Mouse (Mus musculus) heart, adult 18-20 months (tissue): Measurements from ENCODE around the gene Tapbpl. TPM values are rescaled to one million over a fixed set of nuclear protein-coding genes. Genes with fewer than 3 reads are reported as not detected.
"Not testable (repeated sequence)": the region's sequence is repeated elsewhere in the genome, so short reads cannot be mapped to it uniquely, and the experiment has no call there.

Source experiments
- DNase-seq, 2 experiments: peaks; one replicate each; pipeline ENCODE4 v3.0.0; 2021 to 2022; ENCODE audit warnings: mixed read lengths in 1 of 2
- long read RNA-seq, 2 experiments: library from polyadenylated mRNA; stranded (forward); transcript quantifications; one replicate each; pipeline ENCODE4 v2.0.0; 2021
- total RNA-seq, 2 experiments: library from RNA; stranded (reverse); gene quantifications; 2 replicates each; pipeline ENCODE4 v1.2.3; 2021

The Tapbpl gene
- 1 to 10 TPM; 5.7 to 6.1 TPM for total RNA-seq
- long read RNA-seq, experiment 1, transcript Tapbpl-201 (7 exons, 2,352 nt): major isoform, 9 of 15 reads
- long read RNA-seq, experiment 1, partial matches to known transcripts: 1 of 15 reads
- long read RNA-seq, experiment 1, other reads (novel, unspliced or antisense): 5 of 15 reads
- long read RNA-seq, experiment 2, partial matches to known transcripts: 0 of 5 reads
- long read RNA-seq, experiment 2, other reads (novel, unspliced or antisense): 3 of 5 reads

DNA sequence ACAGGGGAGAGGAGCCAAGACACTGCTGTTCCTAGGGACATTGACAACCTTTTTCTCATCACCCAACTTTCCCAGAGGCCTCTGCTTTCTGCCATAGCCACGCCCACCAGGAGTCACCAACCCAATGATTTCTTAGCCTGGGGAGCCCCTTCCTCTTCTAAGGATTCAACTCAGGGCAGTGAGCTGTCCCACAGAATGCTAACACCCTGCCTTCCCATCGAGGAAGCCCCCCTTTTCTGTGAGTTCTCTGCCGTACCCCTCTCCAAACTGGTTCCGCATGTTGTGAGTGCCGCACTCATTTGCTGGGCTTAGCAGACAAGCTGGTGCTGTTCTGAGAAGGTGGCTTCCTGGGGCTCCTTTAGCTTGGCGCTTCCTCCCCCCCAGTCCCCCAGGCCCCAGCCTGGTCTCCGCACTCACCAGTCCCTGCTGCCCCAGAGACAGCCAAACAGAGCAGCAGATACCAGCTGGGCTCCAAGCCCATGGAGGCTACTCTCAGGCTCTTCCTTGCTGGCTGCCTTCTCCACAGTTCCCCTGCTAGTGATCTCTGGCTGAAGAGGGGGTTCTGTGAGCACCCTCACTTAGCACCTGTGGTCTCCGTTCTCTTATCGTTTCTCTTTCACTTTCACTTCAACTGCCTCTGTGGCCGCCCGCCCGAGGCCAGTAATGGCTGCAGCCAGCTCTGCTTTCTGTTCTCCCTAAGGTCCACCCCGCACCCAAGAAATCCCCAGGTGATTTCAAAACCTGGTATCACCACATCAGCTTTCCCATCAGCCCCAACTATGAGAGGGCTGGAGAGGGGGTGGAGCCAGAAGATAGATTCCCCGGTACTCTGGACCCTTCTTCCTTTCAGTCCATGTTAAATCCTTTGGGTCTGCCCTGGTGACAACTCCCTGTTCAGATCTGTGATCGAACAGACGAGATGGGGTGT is at the start of gene Tapbpl:
TSS of gene Tapbpl (minus strand) at position 744 of the 928 bp plus-strand sequence.
- DNase-seq: peak; percentile 76 to 80

GRCm38 (mm10) chr6:125279729-125280128 is 48.1 kb upstream of the Tapbpl start:
- no peak for DNase-seq

- peak; percentile 37 to 47 for DNase-seq
Observed at GRCm38 (mm10) chr6:125274841-125275563, 43.3 kb upstream of the Tapbpl start.

- no peak for DNase-seq
Observed at GRCm38 (mm10) chr6:125272228-125272785, 40.6 kb upstream of the Tapbpl start.

GRCm38 (mm10) chr6:125271455-125272227 is 40.0 kb upstream of the Tapbpl start:
- peak; percentile 96 to 97 for DNase-seq

DNA sequence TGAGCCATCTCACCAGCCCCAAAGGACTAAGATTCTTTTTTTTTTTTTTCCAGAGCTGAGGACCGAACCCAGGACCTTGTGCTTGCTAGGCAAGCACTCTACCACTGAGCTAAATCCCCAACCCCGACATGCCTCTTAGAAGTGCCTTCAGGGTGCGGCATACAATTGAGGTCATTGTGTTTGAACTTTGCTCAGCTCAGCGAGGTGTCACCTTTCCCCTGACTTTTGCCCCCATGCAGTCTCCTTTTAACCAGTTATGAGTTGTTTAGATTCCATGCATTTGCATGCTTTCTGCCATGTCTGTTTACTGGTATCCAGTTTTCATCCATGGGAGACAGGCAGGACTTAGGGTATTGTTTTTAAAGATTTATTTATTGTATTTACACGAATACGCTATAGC is 37.1 kb upstream of the Tapbpl start:
- no peak for DNase-seq

- DNase-seq: no peak
Observed at GRCm38 (mm10) chr6:125267469-125267868, 35.8 kb upstream of the Tapbpl start.

GRCm38 (mm10) chr6:125266600-125266999 is 34.9 kb upstream of the Tapbpl start:
- DNase-seq: not testable (repeated sequence)

- no peak for DNase-seq
Observed at GRCm38 (mm10) chr6:125266091-125266490, 34.4 kb upstream of the Tapbpl start.

DNA sequence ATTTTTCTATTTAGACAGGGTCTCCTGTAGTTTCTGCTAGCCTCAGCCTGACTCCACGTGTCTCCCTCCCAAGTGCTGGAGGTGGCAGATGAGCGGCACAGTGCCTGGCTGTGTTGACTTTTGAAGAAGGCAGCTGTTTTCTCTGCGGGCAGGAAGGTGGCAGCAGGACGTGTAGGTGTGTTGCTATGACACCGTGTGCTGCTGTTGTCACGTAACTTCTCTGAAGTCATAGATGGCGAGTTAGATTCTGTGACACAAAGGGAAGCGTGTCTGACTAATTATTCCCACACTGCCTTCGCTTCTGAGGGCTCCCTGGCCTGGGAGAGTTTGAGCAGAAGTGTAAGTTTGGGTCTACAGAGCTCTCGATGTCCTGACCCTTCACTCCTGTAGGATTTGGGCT is 33.6 kb upstream of the Tapbpl start:
- no peak for DNase-seq

DNA sequence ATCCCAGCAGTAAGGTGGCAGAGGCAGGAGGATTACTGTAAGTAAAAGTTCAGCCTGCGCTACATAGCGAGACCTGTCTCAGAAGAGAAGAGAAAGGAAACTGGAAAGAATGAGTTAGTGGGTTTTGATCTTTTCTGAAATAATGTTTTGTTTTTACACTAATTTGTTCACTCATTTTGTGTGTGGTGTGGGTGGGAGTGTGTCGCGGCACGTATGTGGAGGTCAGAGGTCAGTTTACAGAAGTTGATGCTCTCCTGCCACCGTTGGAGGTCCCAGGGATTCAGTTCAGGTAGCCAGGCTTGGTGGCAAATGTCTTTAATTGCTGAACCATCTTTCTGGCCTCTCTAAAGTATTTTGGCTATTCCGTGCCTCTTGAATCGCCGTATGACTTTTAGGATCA is 32.6 kb upstream of the Tapbpl start:
- DNase-seq: no peak

DNA sequence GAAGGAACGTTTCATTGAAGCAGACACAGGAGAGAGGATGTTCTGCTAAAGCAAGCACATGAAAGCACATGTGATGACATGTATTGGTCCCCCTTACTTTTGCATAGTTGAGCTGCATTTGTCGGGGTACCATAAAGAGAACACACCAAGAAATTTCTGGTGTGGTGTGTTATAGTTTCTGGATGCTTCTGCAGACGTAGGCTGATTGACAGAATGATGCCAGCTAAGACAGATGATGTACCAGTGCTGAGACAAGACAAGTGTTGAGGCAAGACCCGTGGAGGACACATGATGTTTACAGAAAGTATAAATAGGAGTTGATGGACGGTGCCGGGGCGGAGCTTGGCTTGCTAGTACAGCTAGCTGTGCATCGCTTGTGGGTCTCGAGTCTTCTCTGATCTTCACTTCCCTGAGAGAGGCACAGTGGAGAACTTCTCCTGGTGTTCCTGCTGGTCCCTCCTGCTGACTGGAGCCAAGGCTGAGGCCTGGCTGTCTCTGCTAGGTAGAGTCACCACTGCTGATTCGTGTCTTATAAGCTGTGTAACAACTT is 28.4 kb upstream of the Tapbpl start:
- DNase-seq: no peak

GRCm38 (mm10) chr6:125256222-125256966 is 24.7 kb upstream of the Tapbpl start:
- peak; percentile 57 to 73 for DNase-seq

DNA sequence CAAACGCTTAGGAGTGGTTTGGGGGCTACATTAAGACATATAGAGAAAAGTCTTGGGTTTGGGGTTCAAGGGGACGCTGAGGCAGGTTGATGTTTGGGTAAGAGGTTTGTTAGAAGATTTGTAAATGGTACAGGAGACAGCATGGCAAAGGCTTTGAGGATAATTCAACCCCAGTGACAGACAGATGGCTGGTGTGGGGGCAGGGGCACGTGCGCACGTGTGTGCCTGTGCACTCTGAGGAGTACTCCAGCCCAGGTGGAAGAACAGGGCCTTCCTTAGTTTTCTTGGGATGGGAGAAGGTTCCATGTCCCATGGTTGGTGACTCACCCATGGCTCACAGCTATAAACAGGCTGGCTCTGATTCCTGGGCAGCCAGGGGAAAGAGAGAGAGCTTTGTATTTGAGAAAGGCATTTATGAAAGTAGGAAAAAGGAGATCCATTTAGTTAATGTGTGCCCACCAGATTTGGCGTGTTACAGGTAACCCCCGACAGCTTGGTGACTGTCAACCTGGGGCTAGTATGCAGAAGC is 23.9 kb upstream of the Tapbpl start:
- no peak for DNase-seq

DNA sequence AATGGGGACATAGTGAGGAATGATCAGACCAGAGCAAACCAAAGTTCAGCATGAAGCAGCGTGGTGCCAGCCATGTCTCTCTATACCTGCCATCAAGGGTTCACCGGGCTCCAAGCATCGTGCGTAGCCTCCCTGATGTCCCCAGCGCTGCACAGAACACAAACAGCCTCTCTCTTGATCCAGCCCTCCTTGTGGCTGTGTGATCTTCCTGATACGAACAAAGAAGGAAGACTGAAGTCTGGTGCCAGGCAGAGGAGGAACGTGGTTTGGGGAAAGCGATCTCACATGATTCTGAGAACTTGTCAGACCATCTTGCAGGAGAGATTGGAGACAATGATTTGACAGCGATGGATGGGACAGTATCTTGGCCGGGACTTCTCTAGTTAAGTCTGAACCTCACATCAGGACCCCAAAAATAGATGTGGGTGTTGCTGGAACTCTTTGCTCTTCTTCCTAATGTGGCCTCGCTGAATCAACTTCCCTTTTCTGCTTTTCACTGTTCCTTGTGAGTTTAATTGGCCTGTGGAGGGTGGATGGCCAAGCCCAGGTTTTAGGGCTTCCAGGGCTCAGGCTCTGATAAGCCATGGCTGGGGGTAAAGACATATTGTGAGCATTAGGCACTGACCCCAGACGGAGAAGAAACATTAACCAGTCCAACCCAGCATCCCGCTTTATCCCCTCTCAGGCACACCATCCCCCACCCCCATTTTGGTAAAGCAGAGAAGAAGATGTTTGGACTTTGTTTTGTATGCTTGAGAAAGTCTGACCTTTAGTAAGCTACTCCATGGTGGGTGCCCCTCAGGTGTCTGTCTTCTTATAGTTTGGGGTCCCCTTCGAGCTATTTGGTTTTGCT is 22.4 kb upstream of the Tapbpl start:
- DNase-seq: peak in 1 of 2 experiments; percentile 39

DNA sequence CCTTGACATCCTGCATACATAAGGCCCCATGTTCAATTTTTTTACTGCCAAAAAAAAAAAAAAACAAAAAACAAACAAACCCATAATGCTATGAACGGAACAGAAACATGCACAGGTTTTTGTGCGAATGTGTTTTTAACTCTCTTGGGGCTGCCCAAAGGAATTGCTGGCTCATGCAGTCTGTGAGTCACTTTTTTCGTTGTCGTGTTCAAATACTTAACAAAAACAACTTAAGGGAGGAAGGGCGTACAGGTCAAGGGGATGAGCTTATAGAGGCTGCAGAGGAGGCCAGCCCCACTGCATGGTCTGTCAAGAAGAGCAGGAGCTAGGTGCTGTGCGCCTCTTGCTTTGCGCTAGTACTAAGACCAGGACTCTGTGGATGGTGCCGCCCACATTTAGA is 21.1 kb upstream of the Tapbpl start:
- DNase-seq: no peak

GRCm38 (mm10) chr6:125252285-125252684 is 20.6 kb upstream of the Tapbpl start:
- DNase-seq: peak in 1 of 2 experiments; percentile 51

GRCm38 (mm10) chr6:125244551-125244950 is 12.9 kb upstream of the Tapbpl start:
- no peak for DNase-seq

DNA sequence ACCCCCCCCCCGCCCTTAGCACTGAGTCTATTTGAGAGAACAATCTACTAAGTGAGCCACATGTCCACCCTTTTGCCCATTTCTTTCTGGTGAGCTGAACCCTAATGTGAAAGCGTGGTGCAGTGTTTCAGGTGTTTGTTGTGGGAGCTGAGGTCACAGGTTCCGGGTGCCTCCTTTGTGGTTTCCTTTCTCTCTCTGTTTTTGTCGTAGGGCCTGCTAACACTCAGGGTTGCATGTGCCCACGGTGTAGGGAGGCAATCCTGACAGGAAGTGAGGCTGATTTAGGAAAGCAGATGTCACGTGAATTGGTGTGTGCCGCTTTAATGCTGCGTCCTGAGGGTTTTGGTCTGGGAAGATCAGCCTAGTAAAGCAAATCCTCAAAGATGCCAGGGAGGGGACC is 9.9 kb upstream of the Tapbpl start:
- no peak for DNase-seq
